Mouse (Mus musculus) thymus, adult 2 months (tissue): ENCODE data around the gene Usp34. TPM values are rescaled to one million over a fixed set of nuclear protein-coding genes. Genes with fewer than 3 reads are reported as not detected.
"Not testable (repeated sequence)": the region's sequence is repeated elsewhere in the genome, so short reads cannot be mapped to it uniquely, and the experiment has no call there.

Experiments used
- DNase-seq: peaks from one replicate; pipeline ENCODE4 v3.0.0; 2021
- H3K27ac ChIP-seq: fragments of 200-500 bp; 2 replicates; pipeline ENCODE4 v1.5.1; 2012; ENCODE audit warnings: low read length, control low read depth; ENCODE audit not compliant: control insufficient read depth, insufficient read depth
- H3K27me3 ChIP-seq: fragments of 200-500 bp; 2 replicates; pipeline ENCODE4 v1.6.1; 2012; ENCODE audit warnings: mild to moderate bottlenecking, low read length, moderate library complexity, mixed read lengths; ENCODE audit not compliant: control insufficient read depth, insufficient read depth
- H3K36me3 ChIP-seq: fragments of 200-500 bp; 2 replicates; pipeline ENCODE4 v1.6.1; 2012; ENCODE audit warnings: mild to moderate bottlenecking, low read length, moderate library complexity; ENCODE audit not compliant: control insufficient read depth, insufficient read depth
- H3K4me1 ChIP-seq: fragments of 200-500 bp; replicated peaks from 2 replicates; pipeline ENCODE4 v1.6.1; 2012; ENCODE audit warnings: low read length; ENCODE audit not compliant: control insufficient read depth, insufficient read depth
- H3K4me3 ChIP-seq: fragments of 200-500 bp; 2 replicates; pipeline ENCODE4 v1.5.1; 2012; ENCODE audit warnings: mild to moderate bottlenecking, low read length, control low read depth, moderate library complexity; ENCODE audit not compliant: control insufficient read depth, insufficient read depth
- CTCF ChIP-seq: fragments of 200-500 bp; IDR thresholded peaks from 2 replicates; pipeline ENCODE4 v1.5.1; 2012; ENCODE audit warnings: mild to moderate bottlenecking, control low read depth, low read length, moderate library complexity, borderline replicate concordance; ENCODE audit not compliant: control insufficient read depth, poor library complexity, insufficient read depth; ENCODE audit errors: extremely low read depth
- POLR2A ChIP-seq: fragments of 200-500 bp; IDR thresholded peaks from 2 replicates; pipeline ENCODE4 v1.6.1; 2012; ENCODE audit warnings: mild to moderate bottlenecking, low read length, control low read depth, moderate library complexity; ENCODE audit not compliant: control insufficient read depth, poor library complexity, insufficient read depth; ENCODE audit errors: extremely low read depth
- WGBS: fragments of 180-500 bp; shearing (Covaris S2); methylation state at CpG from one replicate; pipeline ENCODE4 v1.1.7; 2018; 5-methylcytosine and 5-hydroxymethylcytosine counted together
- polyA plus RNA-seq: library from polyadenylated mRNA; depleted of rRNA; stranded (reverse); fragments of >200 nt; gene quantifications from 2 replicates; pipeline ENCODE4 v1.2.3, GENCODE M21; 2012

Usp34 gene
- polyA plus RNA-seq, 1 experiment: 20.7 TPM

DNA sequence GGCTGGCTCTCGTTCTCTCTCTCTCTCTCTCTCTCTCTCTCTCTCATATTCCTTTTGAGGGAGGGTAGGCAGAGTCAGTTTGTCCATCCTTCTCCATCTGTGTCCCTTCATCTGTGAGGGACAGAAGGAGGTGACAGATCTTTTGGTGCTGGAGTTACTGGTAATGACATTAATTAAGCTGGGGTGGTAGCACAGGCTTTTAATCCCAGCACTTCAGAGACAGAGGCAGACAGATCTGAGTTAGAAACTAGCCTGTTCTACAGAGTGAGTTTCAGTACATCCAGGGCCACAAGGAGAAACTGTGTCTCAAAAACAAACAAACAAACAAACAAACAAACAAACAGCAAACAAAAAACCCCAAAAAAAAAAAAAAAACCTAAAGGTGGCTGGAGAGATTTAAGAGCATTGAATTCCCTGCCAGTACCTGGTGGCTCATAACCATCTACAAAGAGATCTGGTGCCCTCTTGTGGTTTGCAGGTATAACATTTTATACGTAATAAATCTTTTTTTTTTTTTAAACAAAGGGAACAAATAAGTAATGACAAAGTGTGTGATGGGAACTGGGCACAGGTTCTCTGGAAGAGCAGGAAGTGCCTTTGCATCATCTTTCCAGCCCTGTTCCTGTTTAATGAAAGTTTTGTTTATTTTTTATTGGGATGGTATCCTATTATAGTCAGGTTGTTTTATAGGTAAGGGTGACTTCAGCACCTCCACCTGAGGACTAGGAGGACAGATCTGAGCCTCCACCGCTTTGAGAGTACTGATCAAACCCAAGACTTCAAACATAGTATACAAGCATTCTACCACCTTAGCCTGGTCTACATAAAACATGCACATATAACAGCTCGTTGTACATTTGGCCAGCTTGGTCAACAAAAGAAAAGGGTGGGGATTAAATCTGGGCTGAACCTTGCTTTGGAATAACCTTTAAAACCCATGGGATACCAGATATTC lies 34.6 kb upstream of the Usp34 start:
- H3K27me3 ChIP-seq: no peaks in the 10 kb centered on the region
- peak; percentile 45 for DNase-seq
- H3K27ac ChIP-seq: no peak overlapping the region
- H3K36me3 ChIP-seq: peaks cover 55% of the 10 kb centered on the region
- H3K4me1 ChIP-seq: no peaks in the 10 kb centered on the region
- H3K4me3 ChIP-seq: no peak overlapping the region
- WGBS: 82% methylated on average over 4 of the region's 4 CpGs
- no peak for TF ChIP-seq CTCF
- TF ChIP-seq POLR2A: no peak

DNA sequence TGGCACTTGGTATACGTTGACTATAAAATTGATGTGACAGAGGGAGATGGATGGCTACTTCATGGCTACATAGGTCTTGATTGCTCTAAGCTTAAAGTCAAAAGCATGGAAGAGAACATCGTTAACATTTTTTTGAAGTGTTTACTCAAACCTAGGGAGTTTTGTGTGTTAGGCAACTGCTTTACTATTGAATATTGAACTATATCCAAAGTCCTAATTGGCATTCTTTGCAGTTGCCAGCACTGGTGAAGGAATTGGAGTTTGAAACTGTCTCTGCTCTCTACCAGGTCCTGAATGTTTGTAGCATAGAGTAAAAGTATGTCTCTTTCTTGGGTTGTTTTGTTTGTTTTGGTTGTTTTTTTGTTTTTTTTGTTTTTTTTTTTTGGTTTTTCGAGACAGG lies 30.9 kb upstream of the Usp34 start:
- WGBS: 95% methylated on average over 3 of the region's 3 CpGs
- DNase-seq: no peak

DNA sequence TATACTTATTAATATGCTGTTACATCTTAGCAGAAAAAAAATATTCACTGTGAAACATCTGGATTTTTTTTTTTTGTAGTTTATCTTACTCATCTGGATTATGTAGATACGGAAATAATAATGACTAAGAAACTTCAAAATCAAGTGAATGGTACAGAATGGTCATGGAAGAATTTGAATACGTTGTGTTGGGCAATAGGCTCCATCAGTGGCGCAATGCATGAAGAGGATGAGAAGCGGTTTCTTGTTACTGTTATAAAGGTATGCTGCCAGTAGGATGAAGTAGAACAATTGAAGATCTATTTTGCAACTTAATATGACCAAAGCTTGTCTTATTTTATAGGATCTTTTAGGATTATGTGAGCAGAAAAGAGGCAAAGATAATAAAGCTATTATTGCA lies 22.2 kb upstream of the Usp34 start:
- TF ChIP-seq CTCF: no peak
- no peak for TF ChIP-seq POLR2A
- no peak overlapping the region for H3K4me3 ChIP-seq
- H3K36me3 ChIP-seq: peaks cover 84% of the 10 kb centered on the region
- H3K27ac ChIP-seq: no peak overlapping the region
- no peaks in the 10 kb centered on the region for H3K4me1 ChIP-seq
- 96% methylated on average over 4 of the region's 4 CpGs for whole genome bisulfite sequencing
- DNase-seq: no peak
- no peaks in the 10 kb centered on the region for H3K27me3 ChIP-seq

More for the DNA sequence above, 30.9 kb upstream of the Usp34 start:
- no peak for TF ChIP-seq POLR2A
- Histone ChIP-seq H3K4me1 (no peaks in the 10 kb centered on the region), H3K4me3 (no peak overlapping the region), H3K36me3 (peaks cover 72% of the 10 kb centered on the region), H3K27me3 (no peaks in the 10 kb centered on the region), H3K27ac (no peak overlapping the region)

DNA sequence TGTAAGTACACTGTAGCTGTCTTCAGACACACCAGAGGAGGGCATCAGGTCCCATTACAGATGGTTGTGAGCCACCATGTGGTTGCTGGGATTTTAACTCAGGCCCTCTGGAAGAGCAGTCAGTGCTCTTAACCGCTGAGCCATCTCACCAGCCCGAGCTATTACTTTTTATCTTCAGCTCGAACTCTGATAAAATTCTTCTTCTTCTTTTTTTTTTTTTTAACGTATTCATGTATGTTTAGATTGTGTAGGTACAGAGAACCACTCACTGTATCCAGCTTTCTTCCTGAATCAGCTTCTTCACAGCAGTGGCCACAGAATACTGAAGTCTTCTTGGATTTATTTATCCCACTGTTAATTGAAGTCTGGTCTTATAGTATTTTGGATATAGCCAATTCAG lies 17.8 kb upstream of the Usp34 start:
- not testable (repeated sequence) for H3K27ac ChIP-seq, H3K4me3 ChIP-seq, H3K27me3 ChIP-seq, H3K4me1 ChIP-seq, DNase-seq
- H3K36me3 ChIP-seq: peaks cover 85% of the 10 kb centered on the region
- WGBS: 95% methylated on average over 4 of the region's 4 CpGs

DNA sequence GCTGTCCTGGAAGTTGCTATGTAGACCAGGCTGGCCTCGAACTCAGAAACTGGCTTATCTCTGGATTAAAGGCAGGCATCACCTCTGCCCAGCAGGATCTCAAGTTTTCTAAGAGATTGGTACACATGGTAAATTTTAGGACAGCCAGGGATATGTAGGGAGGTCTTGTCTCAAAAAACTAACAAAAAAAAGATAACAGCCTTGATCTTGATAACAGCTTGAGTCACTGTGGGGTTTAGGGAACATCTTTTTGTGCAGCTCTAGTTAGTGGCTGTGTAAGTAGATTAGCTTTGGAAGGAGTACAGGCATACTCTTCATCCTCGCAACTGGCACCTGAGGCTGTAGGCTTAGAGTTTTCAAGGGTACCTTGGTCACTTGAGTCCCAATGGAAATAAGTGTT lies 9.3 kb upstream of the Usp34 start:
- Histone ChIP-seq H3K4me3 (no peak overlapping the region), H3K36me3 (peaks cover 43% of the 10 kb centered on the region), H3K4me1 (no peaks in the 10 kb centered on the region), H3K27me3 (no peaks in the 10 kb centered on the region), H3K27ac (no peak overlapping the region)
- no peak for DNase-seq
- WGBS: 97% methylated on average over 2 of the region's 2 CpGs
- TF ChIP-seq CTCF: no peak
- TF ChIP-seq POLR2A: no peak

DNA sequence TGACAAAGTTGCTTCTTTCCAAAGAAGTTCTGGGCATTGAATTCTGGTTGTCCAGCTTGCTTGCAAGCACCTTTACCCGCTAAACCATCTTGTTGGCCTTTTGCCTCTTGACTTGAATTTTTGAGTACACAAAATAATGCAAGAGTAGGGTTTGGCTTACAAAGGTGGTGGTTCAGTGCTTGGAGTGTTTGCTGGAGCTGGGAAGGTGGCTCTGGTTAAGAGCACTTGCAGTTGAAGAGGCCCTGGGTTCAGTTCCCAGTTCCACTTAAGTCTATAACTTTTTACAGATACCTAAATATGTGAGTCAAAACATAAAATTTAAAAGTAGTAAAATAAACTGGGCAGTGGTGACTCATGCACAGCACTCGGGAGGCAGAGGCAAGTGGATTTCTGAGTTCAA lies 8.4 kb upstream of the Usp34 start:
- Histone ChIP-seq H3K27ac (no peak overlapping the region), H3K4me3 (no peak overlapping the region), H3K4me1 (no peaks in the 10 kb centered on the region), H3K36me3 (peaks cover 33% of the 10 kb centered on the region), H3K27me3 (no peaks in the 10 kb centered on the region)
- no peak for DNase-seq
- 97% methylated on average over 2 of the region's 2 CpGs for WGBS
- TF ChIP-seq CTCF (no peak), POLR2A (no peak)

DNA sequence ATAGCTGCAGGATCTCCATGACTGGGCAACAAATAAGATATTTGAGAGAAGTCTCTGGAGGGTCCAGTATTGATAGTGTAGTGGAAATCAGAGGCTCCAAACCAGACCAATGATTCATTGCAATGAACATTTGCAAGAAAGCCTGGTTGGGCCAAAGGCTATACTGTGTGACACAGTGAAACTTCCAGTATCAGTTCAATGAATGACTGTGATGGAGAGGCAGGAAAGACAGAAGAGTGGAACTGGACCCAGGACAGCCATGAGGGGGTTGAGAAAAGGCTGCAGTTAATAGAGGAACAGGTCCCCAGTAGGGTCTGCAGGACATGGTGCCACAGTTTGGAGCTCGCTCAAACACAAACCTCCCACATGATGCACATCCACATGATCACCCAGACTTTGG lies 6.8 kb upstream of the Usp34 start:
- Histone ChIP-seq H3K4me1 (no peaks in the 10 kb centered on the region), H3K4me3 (no peak overlapping the region), H3K27me3 (no peaks in the 10 kb centered on the region), H3K27ac (no peak overlapping the region), H3K36me3 (peaks cover 20% of the 10 kb centered on the region)
- WGBS: 96% methylated on average over 1 of the region's 1 CpGs
- no peak for DNase-seq
- TF ChIP-seq CTCF (no peak), POLR2A (no peak)
